Mouse (Mus musculus): ENCODE measurements at regions not wholly inside any gene's neighbourhood (a gene's known extent, or its start where the extent isn't known, plus 50 kb on each side); places are given as distances from the start of the nearest gene placed in this dataset.

DNA sequence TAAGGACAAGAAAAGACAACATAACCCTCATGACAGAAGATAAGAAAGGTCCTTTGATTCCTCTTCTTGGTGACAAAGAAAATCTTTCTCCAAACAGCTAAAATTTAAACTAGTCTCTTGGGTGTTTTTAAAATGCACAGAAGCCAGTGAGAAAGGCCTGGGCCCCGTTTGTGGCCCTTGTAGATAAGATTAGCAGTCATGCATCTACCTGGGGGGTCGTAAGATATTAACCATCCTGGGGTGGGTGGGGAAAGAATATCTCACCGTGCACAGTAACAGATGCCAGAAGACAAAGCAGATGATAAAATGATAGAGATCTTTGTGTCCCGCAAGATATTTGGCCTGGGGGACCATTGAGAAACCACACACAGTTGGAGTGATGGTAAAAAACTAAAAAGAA is 51.5 kb upstream of the Atp2b1 start:
- no peak for TF ChIP-seq CTCF (IDR thresholded peaks at IDR 0.05)
- no peaks in the 10 kb centered on the region for H3K27me3 ChIP-seq (ENCODE audit: insufficient read depth, low read length)
- ATAC-seq (ENCODE audit: low FRiP score) (no peak), DNase-seq (ENCODE audit: low spot score) (no peak)
- H3K9ac ChIP-seq (replicated peaks; ENCODE audit: low read length, poor library complexity, severe bottlenecking), result no peak overlapping the region
- 81% methylated on average over 4 of the region's 4 CpGs for WGBS
- H3K36me3 ChIP-seq (ENCODE audit: insufficient read depth, low read length), result no peaks in the 10 kb centered on the region
- no peaks in the 10 kb centered on the region for H3K9me3 ChIP-seq (ENCODE audit: low read length)
- H3K4me3 ChIP-seq (ENCODE audit: low read depth, low read length), result no peak overlapping the region
- H3K4me2 ChIP-seq (ENCODE audit: low read depth, low read length, poor library complexity, severe bottlenecking), result no peak overlapping the region
- H3K27ac ChIP-seq (ENCODE audit: low read depth, low read length), result no peak overlapping the region
- H3K4me1 ChIP-seq (ENCODE audit: insufficient read depth, low read length), result no peaks in the 10 kb centered on the region

GRCm38 (mm10) chr10:98864384-98864783 is 49.8 kb upstream of the Atp2b1 start:
- no peak overlapping the region for H3K9ac ChIP-seq (replicated peaks; ENCODE audit: low read length, poor library complexity, severe bottlenecking)
- no peaks in the 10 kb centered on the region for H3K36me3 ChIP-seq (ENCODE audit: insufficient read depth, low read length)
- DNase-seq (ENCODE audit: low spot score) (no peak), ATAC-seq (ENCODE audit: low FRiP score) (no peak)
- WGBS, result 88% methylated on average over 5 of the region's 5 CpGs
- H3K9me3 ChIP-seq (ENCODE audit: low read length), result no peaks in the 10 kb centered on the region
- no peaks in the 10 kb centered on the region for H3K4me1 ChIP-seq (ENCODE audit: insufficient read depth, low read length)
- no peak overlapping the region for H3K27ac ChIP-seq (ENCODE audit: low read depth, low read length)
- TF ChIP-seq CTCF (IDR thresholded peaks at IDR 0.05), result no peak
- H3K27me3 ChIP-seq (ENCODE audit: insufficient read depth, low read length), result no peaks in the 10 kb centered on the region
- no peak overlapping the region for H3K4me2 ChIP-seq (ENCODE audit: low read depth, low read length, poor library complexity, severe bottlenecking)
- H3K4me3 ChIP-seq (ENCODE audit: low read depth, low read length), result no peak overlapping the region
